Mouse (Mus musculus): ENCODE results near the gene Mospd1. TPM values are rescaled to one million over a fixed set of nuclear protein-coding genes. Genes with fewer than 3 reads are reported as not detected.
A peak's percentile ranks its signal among the peaks of the same experiment; 100 is the strongest.

Gene Mospd1
- polyA plus RNA-seq (2012; fragmentation: generic; extraction: Trizol): 20.0 TPM

DNA sequence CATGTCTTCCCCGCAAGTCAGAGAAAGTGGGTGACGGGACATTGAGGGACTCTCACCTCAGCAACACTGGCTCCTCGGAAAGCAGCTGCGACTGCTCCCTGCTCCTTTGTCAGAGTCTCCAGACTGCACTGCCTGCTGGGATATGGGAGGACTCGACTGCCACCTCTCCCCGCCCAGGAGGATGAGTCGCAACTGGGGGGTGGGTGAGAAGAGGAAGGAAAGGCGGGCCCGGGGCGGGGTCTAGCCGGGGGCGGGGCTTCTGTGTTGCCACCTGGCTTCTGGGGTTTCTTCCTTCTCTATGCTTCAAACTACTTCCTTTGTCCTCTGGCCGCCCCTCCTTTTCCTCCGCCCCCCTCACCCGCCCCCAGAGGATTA, at the start of gene Mospd1:
Gene Mospd1 (minus strand): TSS at position 137 of the 375 bp plus-strand sequence.
- H3K4me3 ChIP-seq: peak within 1 kb of the TSS; percentile 73
- H3K79me2 ChIP-seq (ENCODE audit: control insufficient read depth, insufficient read depth): peaks cover 30% of the 10 kb centered on the region
- H3K36me3 ChIP-seq (ENCODE audit: control insufficient read depth, insufficient read depth): no peaks in the 10 kb centered on the region
- peak within 1 kb of the TSS; percentile 51 for H3ac ChIP-seq (ENCODE audit: control insufficient read depth, insufficient read length)
- no peak for TF ChIP-seq CEBPB (IDR thresholded peaks at IDR 0.05; ENCODE audit: insufficient read depth, poor library complexity, severe bottlenecking)
- no peak for TF ChIP-seq REST (IDR thresholded peaks at IDR 0.05; ENCODE audit: insufficient read depth, insufficient read length)
- peak; percentile 96 for TF ChIP-seq POLR2AphosphoS2 (IDR thresholded peaks at IDR 0.05; ENCODE audit: insufficient read length, low read depth)
- peak in 2 of 3 experiments; percentile 21 to 33 for TF ChIP-seq MYOD1 (IDR thresholded peaks at IDR 0.05; ENCODE audit: control insufficient read depth in 1 of 3, insufficient read length in 2 of 3, low read depth in 2 of 3)
- no peak for TF ChIP-seq SRF (IDR thresholded peaks at IDR 0.05; ENCODE audit: control insufficient read depth, insufficient read length, low read depth)
- no peak for TF ChIP-seq TCF12 (IDR thresholded peaks at IDR 0.05; ENCODE audit: insufficient read depth, poor library complexity, severe bottlenecking)
- peak in 1 of 3 experiments; percentile 41 for TF ChIP-seq MYOG (IDR thresholded peaks at IDR 0.05; ENCODE audit: control insufficient read depth in 1 of 3, insufficient read depth in 1 of 3, insufficient read length in 2 of 3, low read depth in 2 of 3)
- TF ChIP-seq E2F4 (IDR thresholded peaks at IDR 0.05; ENCODE audit: insufficient read depth): no peak
- TF ChIP-seq MAX (IDR thresholded peaks at IDR 0.05; ENCODE audit: low read depth): no peak
- TF ChIP-seq USF1 (IDR thresholded peaks at IDR 0.05; ENCODE audit: low read depth): no peak
- no peak for TF ChIP-seq TCF3 (IDR thresholded peaks at IDR 0.05; ENCODE audit: insufficient read length, low read depth)
- peak; percentile 90 for TF ChIP-seq POLR2A (IDR thresholded peaks at IDR 0.05; ENCODE audit: insufficient read length, low read depth)
- H3K4me2 ChIP-seq (ENCODE audit: low read depth): peak within 1 kb of the TSS; percentile 73
- H3K27me3 ChIP-seq (ENCODE audit: control insufficient read depth, insufficient read depth, insufficient read length): no peaks in the 10 kb centered on the region

DNA sequence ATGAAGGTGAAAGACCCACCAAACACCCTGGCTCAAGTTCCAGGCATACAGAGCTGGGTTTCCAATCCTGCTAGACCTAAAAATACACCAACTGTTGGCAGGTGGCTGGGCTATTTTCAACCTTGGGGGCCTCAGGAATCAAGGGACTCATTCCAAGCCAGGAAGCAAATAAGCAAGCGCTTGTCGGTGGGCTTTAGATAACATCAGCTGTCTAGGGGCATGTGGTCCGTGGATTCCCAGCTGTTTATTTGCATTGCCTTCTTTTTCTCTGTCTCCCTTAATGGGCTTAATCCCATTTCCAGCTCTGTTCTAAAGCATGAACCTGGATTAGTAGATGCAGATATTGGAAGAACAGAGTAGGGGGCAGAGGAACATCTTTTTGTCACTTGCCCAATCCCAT, 16.1 kb upstream of the Mospd1 start:
- no peak overlapping the region for H3K4me2 ChIP-seq (ENCODE audit: low read depth)
- TF ChIP-seq TCF3 (IDR thresholded peaks at IDR 0.05; ENCODE audit: insufficient read length, low read depth) (no peak), MAX (IDR thresholded peaks at IDR 0.05; ENCODE audit: low read depth) (no peak), TCF12 (IDR thresholded peaks at IDR 0.05; ENCODE audit: insufficient read depth, poor library complexity, severe bottlenecking) (peak; percentile 50), POLR2AphosphoS2 (IDR thresholded peaks at IDR 0.05; ENCODE audit: insufficient read length, low read depth) (no peak), MYOG (IDR thresholded peaks at IDR 0.05; ENCODE audit: control insufficient read depth in 1 of 3, insufficient read depth in 1 of 3, insufficient read length in 2 of 3, low read depth in 2 of 3) (peak in 2 of 3 experiments; percentile 56 to 60), MYOD1 (IDR thresholded peaks at IDR 0.05; ENCODE audit: control insufficient read depth in 1 of 3, insufficient read length in 2 of 3, low read depth in 2 of 3) (peak; percentile 35 to 62 (median 45))
- H3K27me3 ChIP-seq (ENCODE audit: control insufficient read depth, insufficient read depth, insufficient read length): no peaks in the 10 kb centered on the region
- no peaks in the 10 kb centered on the region for H3K79me2 ChIP-seq (ENCODE audit: control insufficient read depth, insufficient read depth)
- no peaks in the 10 kb centered on the region for H3K36me3 ChIP-seq (ENCODE audit: control insufficient read depth, insufficient read depth)
- H3K4me3 ChIP-seq: no peak overlapping the region
- no peak overlapping the region for H3ac ChIP-seq (ENCODE audit: control insufficient read depth, insufficient read length)

DNA sequence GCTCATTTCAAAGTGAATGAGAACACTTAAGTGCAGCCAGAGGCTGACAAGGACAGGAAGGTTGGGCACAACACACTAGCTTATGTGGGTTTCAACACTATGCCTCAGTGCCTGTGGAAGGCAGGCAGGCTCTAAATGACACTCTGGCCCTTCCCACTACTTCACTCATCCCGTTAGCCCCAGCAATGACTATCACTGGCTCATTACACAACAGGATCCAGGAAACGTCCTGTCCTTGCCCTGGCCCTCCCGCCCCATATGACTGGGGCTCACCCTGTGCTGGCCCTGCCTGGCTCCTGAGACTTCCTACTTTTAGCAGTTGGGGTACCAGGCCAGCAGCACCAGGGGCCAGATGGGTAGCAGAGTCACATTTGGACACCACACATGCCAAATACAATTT, 12.8 kb upstream of the Mospd1 start:
- H3K4me2 ChIP-seq (ENCODE audit: low read depth): no peak overlapping the region
- H3K79me2 ChIP-seq (ENCODE audit: control insufficient read depth, insufficient read depth): no peaks in the 10 kb centered on the region
- TF ChIP-seq CEBPB (IDR thresholded peaks at IDR 0.05; ENCODE audit: insufficient read depth, poor library complexity, severe bottlenecking) (no peak), MYOD1 (IDR thresholded peaks at IDR 0.05; ENCODE audit: control insufficient read depth in 1 of 3, insufficient read length in 2 of 3, low read depth in 2 of 3) (no peak), MYOG (IDR thresholded peaks at IDR 0.05; ENCODE audit: control insufficient read depth in 1 of 3, insufficient read depth in 1 of 3, insufficient read length in 2 of 3, low read depth in 2 of 3) (no peak), TCF3 (IDR thresholded peaks at IDR 0.05; ENCODE audit: insufficient read length, low read depth) (no peak), POLR2AphosphoS2 (IDR thresholded peaks at IDR 0.05; ENCODE audit: insufficient read length, low read depth) (no peak), MAX (IDR thresholded peaks at IDR 0.05; ENCODE audit: low read depth) (no peak), TCF12 (IDR thresholded peaks at IDR 0.05; ENCODE audit: insufficient read depth, poor library complexity, severe bottlenecking) (no peak), USF1 (IDR thresholded peaks at IDR 0.05; ENCODE audit: low read depth) (no peak)
- H3ac ChIP-seq (ENCODE audit: control insufficient read depth, insufficient read length): no peak overlapping the region
- H3K36me3 ChIP-seq (ENCODE audit: control insufficient read depth, insufficient read depth): no peaks in the 10 kb centered on the region
- no peaks in the 10 kb centered on the region for H3K27me3 ChIP-seq (ENCODE audit: control insufficient read depth, insufficient read depth, insufficient read length)
- no peak overlapping the region for H3K4me3 ChIP-seq

DNA sequence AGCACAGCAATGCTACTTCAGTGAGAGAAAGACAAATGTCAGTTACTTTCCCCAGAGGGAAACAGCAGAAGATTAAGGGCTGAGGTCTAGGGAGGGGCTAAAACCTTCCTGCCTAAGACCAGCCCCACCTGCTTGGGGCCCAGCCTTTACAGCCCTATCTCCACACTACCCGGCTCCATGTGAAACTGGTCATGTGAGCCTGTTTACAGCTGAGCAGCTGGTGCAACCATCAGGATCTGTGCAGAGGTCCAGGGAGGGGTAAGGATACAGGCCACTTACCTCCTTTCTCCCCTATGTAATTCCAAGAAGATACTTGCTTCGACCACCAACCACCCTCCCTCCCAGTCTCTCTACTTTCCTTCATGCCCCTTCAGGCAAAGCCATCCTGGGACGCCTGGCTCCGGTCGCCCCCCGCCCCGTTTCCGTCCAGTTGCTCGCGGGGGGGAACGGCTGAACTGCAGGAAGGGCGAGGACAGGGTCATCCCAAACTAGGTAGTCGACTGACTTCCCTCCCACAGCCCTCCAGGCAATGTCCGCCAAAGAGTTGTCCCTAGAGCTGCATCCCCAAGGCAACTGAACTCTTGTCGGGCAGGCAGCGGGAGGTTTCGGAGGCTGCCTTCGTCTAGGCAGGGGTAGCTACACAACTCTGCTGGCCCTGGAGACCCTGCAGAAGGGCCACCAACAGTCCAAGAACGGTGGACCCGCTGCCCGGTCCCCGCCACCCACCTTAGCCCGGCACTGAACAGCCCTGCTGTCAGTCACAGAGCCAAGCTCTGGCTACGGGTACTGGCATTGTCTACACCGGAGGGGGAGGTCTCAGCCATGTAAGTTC, 552 bp downstream of the Mospd1 start:
- peaks cover 34% of the 10 kb centered on the region for H3K79me2 ChIP-seq (ENCODE audit: control insufficient read depth, insufficient read depth)
- peak overlapping the region; percentile 73 for H3K4me3 ChIP-seq
- peak overlapping the region; percentile 51 for H3ac ChIP-seq (ENCODE audit: control insufficient read depth, insufficient read length)
- no peaks in the 10 kb centered on the region for H3K27me3 ChIP-seq (ENCODE audit: control insufficient read depth, insufficient read depth, insufficient read length)
- H3K4me2 ChIP-seq (ENCODE audit: low read depth): peak overlapping the region; percentile 73
- TF ChIP-seq POLR2AphosphoS2 (IDR thresholded peaks at IDR 0.05; ENCODE audit: insufficient read length, low read depth): peak; percentile 13
- TF ChIP-seq MYOG (IDR thresholded peaks at IDR 0.05; ENCODE audit: control insufficient read depth in 1 of 3, insufficient read depth in 1 of 3, insufficient read length in 2 of 3, low read depth in 2 of 3): peak in 2 of 3 experiments; percentile 20 to 72
- peak in 2 of 3 experiments; percentile 29 to 62 for TF ChIP-seq MYOD1 (IDR thresholded peaks at IDR 0.05; ENCODE audit: control insufficient read depth in 1 of 3, insufficient read length in 2 of 3, low read depth in 2 of 3)
- TF ChIP-seq SRF (IDR thresholded peaks at IDR 0.05; ENCODE audit: control insufficient read depth, insufficient read length, low read depth): no peak
- TF ChIP-seq E2F4 (IDR thresholded peaks at IDR 0.05; ENCODE audit: insufficient read depth): no peak
- no peak for TF ChIP-seq CEBPB (IDR thresholded peaks at IDR 0.05; ENCODE audit: insufficient read depth, poor library complexity, severe bottlenecking)
- peak; percentile 13 for TF ChIP-seq POLR2A (IDR thresholded peaks at IDR 0.05; ENCODE audit: insufficient read length, low read depth)
- TF ChIP-seq MAX (IDR thresholded peaks at IDR 0.05; ENCODE audit: low read depth): no peak
- TF ChIP-seq USF1 (IDR thresholded peaks at IDR 0.05; ENCODE audit: low read depth): peak; percentile 71
- no peak for TF ChIP-seq TCF3 (IDR thresholded peaks at IDR 0.05; ENCODE audit: insufficient read length, low read depth)
- TF ChIP-seq TCF12 (IDR thresholded peaks at IDR 0.05; ENCODE audit: insufficient read depth, poor library complexity, severe bottlenecking): no peak
- TF ChIP-seq REST (IDR thresholded peaks at IDR 0.05; ENCODE audit: insufficient read depth, insufficient read length): no peak
- no peaks in the 10 kb centered on the region for H3K36me3 ChIP-seq (ENCODE audit: control insufficient read depth, insufficient read depth)

Data from myocyte (in vitro differentiated cells).